Mouse (Mus musculus): ENCODE data around the gene Sco2. TPM values are rescaled to one million over a fixed set of nuclear protein-coding genes. Genes with fewer than 3 reads are reported as not detected.
A peak's percentile ranks its signal among the peaks of the same experiment; 100 is the strongest.

The Sco2 gene
- total RNA-seq, 2 experiments from 2014 or later: 28.5 to 29.1 TPM

DNA sequence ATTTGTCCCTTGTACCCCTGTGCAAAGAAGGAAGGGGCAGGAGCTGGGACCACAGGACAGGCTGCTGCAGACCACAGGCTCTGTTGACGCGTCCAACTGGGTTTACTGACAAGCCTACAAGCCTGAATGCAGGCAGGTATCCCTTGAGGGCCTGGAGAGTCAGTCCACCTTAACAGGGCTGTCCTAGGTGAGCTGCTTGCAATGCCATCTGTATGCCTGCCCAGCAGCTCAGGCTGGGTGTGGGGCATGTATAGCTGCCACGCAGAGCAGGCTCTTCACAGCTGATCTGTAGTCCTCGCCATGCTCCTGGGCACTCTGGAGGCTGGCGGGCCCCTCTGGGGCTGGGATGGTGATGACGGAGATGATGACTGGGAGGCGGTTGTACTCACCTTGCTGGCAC, 11.0 kb upstream of the Sco2 start, which contains the start of gene Klhdc7b:
Gene Klhdc7b (plus strand): TSS at position 301 of the 400 bp plus-strand sequence.
- H3K4me3 ChIP-seq: no peak within 1 kb of the TSS
- intact Hi-C loops (cut with DNase I): no loop called here
- DNase-seq (ENCODE audit: extremely low spot score in 1 of 2, low spot score in 2 of 2): no peak
- no peak for TF ChIP-seq CTCF (IDR thresholded peaks at IDR 0.05)
- no peak within 1 kb of the TSS for H3K27ac ChIP-seq

- peak overlapping the region; percentile 40 for H3K27ac ChIP-seq
- no peak for DNase-seq (ENCODE audit: extremely low spot score in 1 of 2, low spot score in 2 of 2)
- intact Hi-C loops (cut with DNase I): no loop called here
- no peak for TF ChIP-seq CTCF (IDR thresholded peaks at IDR 0.05)
- peak overlapping the region; percentile 39 for H3K4me3 ChIP-seq
These were observed 5.8 kb upstream of the Sco2 start for GRCm38 (mm10) chr15:89379429-89379828.

- no peak for DNase-seq (ENCODE audit: extremely low spot score in 1 of 2, low spot score in 2 of 2)
- Histone ChIP-seq H3K27ac (peak within 1 kb of the TSS; percentile 40), H3K4me3 (peak within 1 kb of the TSS; percentile 39)
- TF ChIP-seq CTCF (IDR thresholded peaks at IDR 0.05): no peak
- intact Hi-C loops (cut with DNase I): no loop called here
These were observed 5.3 kb upstream of the Sco2 start, which contains the start of gene Odf3b for GRCm38 (mm10) chr15:89378831-89379401. Gene Odf3b (minus strand): TSS chr15:89379282.

DNA sequence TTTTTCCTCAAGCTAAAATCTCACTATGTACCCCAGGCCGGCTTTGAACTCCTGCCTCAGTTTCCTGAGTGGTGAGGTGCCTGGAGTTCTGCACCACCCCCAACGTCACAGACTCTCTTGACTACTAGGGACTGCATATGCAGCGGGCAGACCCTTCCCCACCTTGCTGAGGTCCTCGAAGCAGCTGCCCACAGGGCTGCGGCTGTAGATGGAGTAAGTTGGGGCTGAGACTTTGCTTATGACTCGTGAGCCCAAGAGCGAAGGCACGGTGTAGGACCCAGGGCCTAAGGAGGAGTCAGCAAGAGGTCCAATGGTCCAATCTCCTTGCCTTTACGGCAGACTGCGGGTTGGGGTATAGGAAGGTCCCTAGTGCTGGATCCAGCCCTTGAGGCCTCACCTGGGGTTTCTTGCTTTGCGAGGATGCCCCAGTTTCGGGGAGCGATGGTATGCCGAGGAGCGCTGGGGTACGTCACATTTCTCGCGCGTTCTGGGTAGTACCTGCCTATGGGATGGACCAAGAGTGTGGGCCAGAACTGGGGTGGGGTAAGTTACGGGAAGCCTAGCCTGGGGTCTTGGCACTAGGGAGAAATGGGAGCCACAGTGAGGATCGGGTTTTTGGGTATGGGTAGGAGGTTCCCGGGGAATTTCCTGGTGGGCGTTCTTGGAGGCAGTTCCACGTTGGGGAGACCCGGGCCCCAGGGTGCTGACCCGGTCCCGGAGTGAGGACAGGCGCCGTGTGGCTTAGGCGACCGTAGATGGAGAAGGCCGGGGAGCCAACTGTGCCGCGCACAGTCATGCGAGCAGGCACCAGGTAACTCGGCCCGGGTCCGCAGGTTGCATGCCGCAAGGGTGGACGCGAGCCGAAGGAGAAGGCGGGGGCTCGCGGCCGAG, 4.5 kb upstream of the Sco2 start:
- no peak for TF ChIP-seq CTCF (IDR thresholded peaks at IDR 0.05)
- Histone ChIP-seq H3K27ac (peak overlapping the region; percentile 40; the same call in 1 of the 2 replicates), H3K4me3 (peak overlapping the region; percentile 39)
- intact Hi-C loops (cut with DNase I): no loop called here
- DNase-seq (ENCODE audit: extremely low spot score in 1 of 2, low spot score in 2 of 2): no peak

DNA sequence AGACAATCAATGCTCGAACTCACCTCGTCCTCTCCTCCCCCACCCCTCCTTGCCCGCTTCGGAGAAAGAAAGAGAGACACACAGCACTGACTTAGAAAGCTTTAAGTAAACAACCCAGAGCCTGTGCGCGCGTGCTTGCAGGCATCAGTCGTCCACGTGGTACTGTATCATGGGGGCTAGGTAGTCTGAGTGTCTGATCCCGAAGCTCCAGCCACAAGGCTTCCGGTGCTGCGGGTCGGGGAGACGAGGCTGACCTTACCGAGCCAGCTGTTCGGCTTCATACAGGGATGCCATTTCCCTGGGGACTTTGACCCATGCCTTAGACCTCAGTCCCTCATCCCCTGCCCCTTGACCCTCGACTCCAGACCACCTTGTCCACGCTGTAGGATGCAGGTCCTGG, 3.7 kb upstream of the Sco2 start:
- intact Hi-C loops (cut with DNase I): no loop called here
- H3K27ac ChIP-seq: no peak overlapping the region
- no peak overlapping the region for H3K4me3 ChIP-seq
- no peak for TF ChIP-seq CTCF (IDR thresholded peaks at IDR 0.05)
- no peak for DNase-seq (ENCODE audit: extremely low spot score in 1 of 2, low spot score in 2 of 2)

DNA sequence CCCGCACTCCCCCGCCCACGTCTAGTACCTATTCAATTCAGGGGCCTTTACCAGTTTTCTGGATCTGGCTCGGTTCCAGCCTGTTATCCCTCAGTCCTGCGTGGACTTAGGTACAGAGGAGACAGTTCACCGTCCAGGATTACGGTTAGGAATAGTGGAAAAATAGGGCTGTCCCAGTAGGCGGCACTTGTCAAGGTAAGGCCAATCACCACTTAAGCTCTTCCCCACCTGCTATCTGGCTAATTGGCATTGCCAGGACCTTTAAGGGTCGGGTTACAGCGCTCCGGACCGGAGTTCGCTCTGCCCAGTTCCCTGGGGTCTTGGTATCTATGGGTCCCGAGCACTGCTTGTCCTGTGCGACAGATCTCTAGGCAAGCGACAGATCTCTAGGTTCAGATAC, 3.3 kb upstream of the Sco2 start, which contains the start of gene Tymp:
Gene Tymp (minus strand): TSS at position 83 of the 400 bp plus-strand sequence.
- TF ChIP-seq CTCF (IDR thresholded peaks at IDR 0.05): no peak
- intact Hi-C loops (cut with DNase I): no loop called here
- DNase-seq (ENCODE audit: extremely low spot score in 1 of 2, low spot score in 2 of 2): no peak
- Histone ChIP-seq H3K27ac (no peak within 1 kb of the TSS), H3K4me3 (no peak within 1 kb of the TSS)

- no peak for TF ChIP-seq CTCF (IDR thresholded peaks at IDR 0.05)
- no peak for DNase-seq (ENCODE audit: extremely low spot score in 1 of 2, low spot score in 2 of 2)
- intact Hi-C loops (cut with DNase I): no loop called here
- H3K4me3 ChIP-seq: no peak overlapping the region
- no peak overlapping the region for H3K27ac ChIP-seq
These were observed 2.4 kb upstream of the Sco2 start for GRCm38 (mm10) chr15:89376040-89376439.

DNA sequence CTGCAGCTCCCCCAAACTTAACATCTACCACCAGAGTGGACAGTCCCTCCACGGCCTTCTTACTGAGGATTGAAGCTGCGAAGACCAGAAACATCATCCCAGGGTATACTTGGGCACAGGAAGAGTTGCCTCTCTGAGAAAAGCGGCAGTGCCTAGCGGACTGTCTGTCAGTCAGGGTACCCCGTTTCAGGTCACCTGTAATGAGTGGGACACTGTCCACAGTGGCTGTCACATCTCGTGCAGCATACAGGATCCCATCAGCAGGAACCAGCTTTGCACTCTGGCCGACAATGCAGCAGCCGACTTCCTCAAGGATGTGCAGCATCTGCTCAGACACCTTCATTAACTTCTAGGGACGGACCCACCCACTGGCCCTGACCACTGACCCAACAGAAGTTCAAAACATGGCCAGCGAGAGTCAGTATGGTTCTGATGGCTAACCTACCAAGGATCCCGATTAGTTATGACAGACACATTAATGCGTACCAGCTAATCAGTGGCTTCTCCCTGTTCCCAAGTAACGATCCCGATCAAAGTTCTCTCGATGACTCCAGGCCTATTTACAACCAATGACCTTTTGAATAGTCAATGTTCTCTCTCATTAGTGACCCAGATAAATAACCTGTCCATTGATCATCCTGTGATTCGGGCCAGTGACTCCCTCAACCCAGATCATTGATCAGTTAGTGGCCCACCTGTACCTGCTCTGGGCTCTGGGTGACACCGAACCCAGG, 1.3 kb upstream of the Sco2 start:
- Histone ChIP-seq H3K4me3 (no peak overlapping the region; the same call in 1 of the 2 replicates), H3K27ac (no peak overlapping the region)
- no peak for DNase-seq (ENCODE audit: extremely low spot score in 1 of 2, low spot score in 2 of 2)
- intact Hi-C loops (cut with DNase I): loop anchor here (5.0 kb wide), 1 partner anchor 92 kb away; no protein-coding TSS in a partner anchor
- TF ChIP-seq CTCF (IDR thresholded peaks at IDR 0.05): no peak

DNA sequence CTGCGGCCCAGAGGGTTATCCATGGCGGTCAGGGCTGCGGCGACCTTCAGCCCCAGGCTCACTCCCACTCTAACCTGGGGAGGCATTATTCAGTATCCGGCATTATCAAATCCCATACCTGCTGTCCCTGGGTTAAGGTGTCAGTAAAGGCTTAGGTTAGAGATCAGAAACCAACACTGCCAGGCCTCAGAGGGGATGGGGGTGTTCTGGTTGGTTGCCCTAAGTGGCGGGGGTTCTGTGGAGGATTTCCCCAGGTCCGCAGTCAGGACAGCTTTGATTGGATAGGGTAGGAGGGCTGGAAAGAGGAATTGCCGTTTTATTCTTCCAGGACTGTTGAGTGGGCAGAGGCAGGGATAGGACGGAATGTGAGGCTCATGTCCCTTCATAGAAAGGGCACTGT, 694 bp upstream of the Sco2 start:
- intact Hi-C loops (cut with DNase I): loop anchor here (5.0 kb wide), 1 partner anchor 93 kb away; no protein-coding TSS in a partner anchor
- peak overlapping the region; percentile 98 for H3K27ac ChIP-seq
- no peak for TF ChIP-seq CTCF (IDR thresholded peaks at IDR 0.05)
- H3K4me3 ChIP-seq: peak overlapping the region; percentile 83
- no peak for DNase-seq (ENCODE audit: extremely low spot score in 1 of 2, low spot score in 2 of 2)

GRCm38 (mm10) chr15:89373027-89373761, 452 bp downstream of the Sco2 start:
- peak; percentile 82 to 83 for DNase-seq (ENCODE audit: extremely low spot score in 1 of 2, low spot score in 2 of 2)
- TF ChIP-seq CTCF (IDR thresholded peaks at IDR 0.05): peak; percentile 63
- intact Hi-C loops (cut with DNase I): loop anchor here (1.0 to 5.0 kb wide), 3 partner anchors 16 to 94 kb away; partner anchors contain the start of gene Sbf1
- H3K27ac ChIP-seq: peak overlapping the region; percentile 98
- H3K4me3 ChIP-seq: peak overlapping the region; percentile 83

DNA sequence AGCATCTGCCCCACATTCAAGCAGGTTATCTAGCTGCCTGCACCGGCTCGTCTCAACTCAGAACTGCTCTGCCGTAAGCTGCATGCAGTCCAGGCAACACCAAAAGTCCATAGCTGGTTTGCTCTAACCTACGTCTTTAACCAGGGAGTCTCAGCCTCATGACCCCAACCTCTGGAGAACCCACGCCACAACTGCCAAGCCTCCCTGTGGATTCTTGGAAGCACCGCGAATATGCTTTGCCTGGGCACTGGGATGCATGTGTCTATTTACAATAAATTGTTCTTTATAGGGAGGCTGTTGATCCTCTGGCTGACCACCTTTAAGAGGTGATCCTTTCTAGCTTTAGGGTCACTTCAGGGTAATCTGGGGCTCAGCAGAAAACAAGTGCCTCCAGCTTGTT, 1.1 kb downstream of the Sco2 start:
- Histone ChIP-seq H3K4me3 (peak overlapping the region; percentile 83), H3K27ac (peak overlapping the region; percentile 98)
- DNase-seq (ENCODE audit: extremely low spot score in 1 of 2, low spot score in 2 of 2): no peak
- intact Hi-C loops (cut with DNase I): loop anchor here (2.0 to 5.0 kb wide), 2 partner anchors 16 to 95 kb away; no protein-coding TSS in a partner anchor
- TF ChIP-seq CTCF (IDR thresholded peaks at IDR 0.05): no peak
